Mouse (Mus musculus) liver, embryonic 15.5 days (tissue): ENCODE measurements at regions not wholly inside any gene's neighbourhood (a gene's known extent, or its start where the extent isn't known, plus 50 kb on each side); places are given as distances from the start of the nearest gene placed in this dataset.

ENCODE experiments used
- ATAC-seq: fragments of 200-750 bp; cut with Nextera tagmentation; 2 replicates; pipeline ENCODE4 v1.8.0; 2017; ENCODE audit warnings: moderate number of reproducible peaks, mild to moderate bottlenecking, moderate library complexity; ENCODE audit not compliant: insufficient read depth
- H3K27ac ChIP-seq: fragments of 300-500 bp; sonication (generic); replicated peaks from 2 replicates; pipeline ENCODE4 v1.5.1; 2015; ENCODE audit warnings: mild to moderate bottlenecking, inconsistent platforms
- H3K27me3 ChIP-seq: fragments of 300-500 bp; sonication (generic); 2 replicates; pipeline ENCODE4 v1.6.1; 2015; ENCODE audit warnings: mild to moderate bottlenecking, inconsistent platforms
- H3K36me3 ChIP-seq: fragments of 300-500 bp; sonication (generic); replicated peaks from 2 replicates; pipeline ENCODE4 v1.6.1; 2015; ENCODE audit warnings: moderate library complexity, mild to moderate bottlenecking, inconsistent platforms
- H3K4me1 ChIP-seq: fragments of 300-500 bp; sonication (generic); replicated peaks from 2 replicates; pipeline ENCODE4 v1.6.1; 2015; ENCODE audit warnings: inconsistent platforms
- H3K4me2 ChIP-seq: fragments of 300-500 bp; sonication (generic); 2 replicates; pipeline ENCODE4 v1.6.1; 2015; ENCODE audit warnings: moderate library complexity, mild to moderate bottlenecking, inconsistent platforms
- H3K4me3 ChIP-seq: fragments of 300-500 bp; sonication (generic); replicated peaks from 2 replicates; pipeline ENCODE4 v1.5.1; 2015; ENCODE audit warnings: mild to moderate bottlenecking, inconsistent platforms
- H3K9ac ChIP-seq: fragments of 300-500 bp; sonication (generic); 2 replicates; pipeline ENCODE4 v1.6.1; 2015; ENCODE audit warnings: moderate library complexity, mild to moderate bottlenecking, inconsistent platforms
- H3K9me3 ChIP-seq: fragments of 300-500 bp; sonication (generic); replicated peaks from 2 replicates; pipeline ENCODE4 v1.6.1; 2016; ENCODE audit warnings: inconsistent platforms
- WGBS: fragments of 180-500 bp; shearing (Covaris S2); methylation state at CpG from one replicate; pipeline ENCODE4 v1.1.7; 2015; ENCODE audit warnings: mixed read lengths; ENCODE audit not compliant: insufficient replicate concordance; 5-methylcytosine and 5-hydroxymethylcytosine counted together

DNA sequence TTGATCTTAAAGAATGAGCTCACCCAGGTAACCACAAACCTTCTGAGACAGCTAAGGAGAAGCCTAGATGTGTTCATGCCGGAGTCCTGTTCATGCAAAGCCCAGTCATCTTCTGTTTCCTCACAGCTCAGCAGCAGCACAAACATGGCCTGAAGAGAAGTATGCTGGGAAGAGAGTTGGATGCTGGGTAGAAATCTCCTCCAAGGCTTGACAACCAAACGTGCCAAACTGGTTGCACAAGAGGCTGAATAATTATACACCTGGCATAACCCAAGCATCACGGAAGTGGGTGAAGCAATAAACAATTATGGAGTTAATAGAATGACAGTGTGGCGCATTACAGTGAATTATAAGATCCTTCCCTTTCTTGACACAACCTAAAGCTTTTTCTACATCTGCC is 404.0 kb upstream of the Acvr2a start:
- Histone ChIP-seq H3K4me1 (no peaks in the 10 kb centered on the region), H3K27me3 (no peaks in the 10 kb centered on the region), H3K27ac (no peak overlapping the region), H3K36me3 (no peaks in the 10 kb centered on the region), H3K9me3 (no peaks in the 10 kb centered on the region), H3K4me3 (no peak overlapping the region), H3K4me2 (no peak overlapping the region), H3K9ac (no peak overlapping the region)
- WGBS, result 56% methylated on average over 4 of the region's 4 CpGs
- ATAC-seq, result no peak

DNA sequence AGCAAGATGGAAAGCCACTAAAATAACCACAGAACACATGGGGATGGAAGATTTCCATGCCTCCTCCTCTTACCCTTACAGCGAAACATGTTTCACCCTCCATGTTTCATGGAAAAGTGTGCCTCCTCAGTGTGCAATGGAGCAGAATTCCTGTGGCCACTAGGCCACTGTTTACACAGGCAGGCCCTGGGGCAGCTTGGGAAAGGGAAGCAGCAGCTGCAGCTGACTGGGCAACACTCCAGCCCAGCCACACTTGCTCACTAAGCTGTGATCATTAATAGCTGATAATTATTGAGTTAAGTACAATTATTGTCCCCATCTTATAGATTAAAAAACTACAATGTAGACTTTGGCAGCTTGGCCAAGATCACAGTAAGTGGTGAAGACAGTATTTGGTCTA is 402.5 kb upstream of the Acvr2a start:
- H3K9ac ChIP-seq, result no peak overlapping the region
- no peaks in the 10 kb centered on the region for H3K9me3 ChIP-seq
- H3K4me1 ChIP-seq, result no peaks in the 10 kb centered on the region
- 80% methylated on average over 1 of the region's 1 CpGs for WGBS
- ATAC-seq, result no peak
- H3K4me2 ChIP-seq, result no peak overlapping the region
- no peaks in the 10 kb centered on the region for H3K27me3 ChIP-seq
- no peak overlapping the region for H3K27ac ChIP-seq
- no peak overlapping the region for H3K4me3 ChIP-seq
- H3K36me3 ChIP-seq, result no peaks in the 10 kb centered on the region

DNA sequence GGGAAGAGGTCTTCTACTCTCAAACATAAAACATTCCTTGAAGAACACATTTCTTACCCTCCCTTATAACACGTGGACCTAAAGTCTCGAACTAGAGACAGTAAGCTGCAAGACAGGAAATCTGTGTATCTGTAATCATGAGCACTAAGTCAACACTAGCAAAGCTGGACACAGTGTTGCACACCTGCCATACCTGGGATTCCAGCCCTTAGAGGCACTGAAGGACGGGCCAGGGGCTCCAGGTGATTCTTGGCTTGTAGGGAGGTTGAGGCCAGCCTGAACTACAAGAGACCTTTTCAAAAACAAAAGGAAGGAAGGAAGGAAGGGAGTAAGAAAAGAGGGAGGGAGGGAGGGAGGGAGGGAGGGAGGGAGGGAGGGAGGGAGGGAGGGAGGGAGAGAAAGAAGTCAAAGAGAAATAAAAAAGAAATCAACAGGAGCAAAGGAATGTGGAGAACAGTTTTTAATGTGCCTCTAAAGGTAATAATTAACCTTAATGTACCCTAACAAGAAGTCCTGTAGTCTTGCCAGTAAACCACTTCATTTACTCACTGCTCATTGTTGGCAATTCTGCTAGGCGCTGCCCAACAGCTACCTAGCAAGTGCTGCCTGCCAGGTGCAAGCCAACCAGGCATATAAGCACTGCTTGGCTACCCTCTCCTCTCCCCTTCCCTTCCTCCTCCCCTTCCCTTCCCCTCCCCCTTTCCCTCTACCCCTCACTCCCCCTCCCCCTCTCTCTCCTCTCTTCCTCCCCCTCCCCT is 401.0 kb upstream of the Acvr2a start:
- no peak overlapping the region for H3K4me2 ChIP-seq
- no peaks in the 10 kb centered on the region for H3K36me3 ChIP-seq
- ATAC-seq, result no peak
- no peak overlapping the region for H3K27ac ChIP-seq
- H3K9me3 ChIP-seq, result no peaks in the 10 kb centered on the region
- WGBS, result 48% methylated on average over 4 of the region's 4 CpGs
- H3K4me1 ChIP-seq, result no peaks in the 10 kb centered on the region
- H3K27me3 ChIP-seq, result no peaks in the 10 kb centered on the region
- H3K9ac ChIP-seq, result no peak overlapping the region
- no peak overlapping the region for H3K4me3 ChIP-seq

GRCm38 (mm10) chr2:48414596-48415481 is 399.1 kb upstream of the Acvr2a start:
- 54% methylated on average over 10 of the region's 10 CpGs for WGBS
- Histone ChIP-seq H3K4me3 (no peak overlapping the region), H3K9ac (no peak overlapping the region)

GRCm38 (mm10) chr2:48416207-48416750 is 397.6 kb upstream of the Acvr2a start:
- ATAC-seq, result no peak
- 66% methylated on average over 3 of the region's 3 CpGs for WGBS
- no peaks in the 10 kb centered on the region for H3K4me1 ChIP-seq

More at GRCm38 (mm10) chr2:48414596-48415481, 399.1 kb upstream of the Acvr2a start:
- H3K4me2 ChIP-seq, result no peak overlapping the region
- H3K9me3 ChIP-seq, result no peaks in the 10 kb centered on the region
- no peaks in the 10 kb centered on the region for H3K4me1 ChIP-seq
- ATAC-seq, result no peak
- no peak overlapping the region for H3K27ac ChIP-seq
- H3K36me3 ChIP-seq, result no peaks in the 10 kb centered on the region
- no peaks in the 10 kb centered on the region for H3K27me3 ChIP-seq

GRCm38 (mm10) chr2:48417000-48417596 is 396.8 kb upstream of the Acvr2a start:
- WGBS, result 72% methylated on average over 4 of the region's 4 CpGs
- H3K9ac ChIP-seq, result no peak overlapping the region
- no peaks in the 10 kb centered on the region for H3K4me1 ChIP-seq
- ATAC-seq, result no peak
- H3K27me3 ChIP-seq, result no peaks in the 10 kb centered on the region
- no peak overlapping the region for H3K4me2 ChIP-seq
- H3K27ac ChIP-seq, result no peak overlapping the region
- no peaks in the 10 kb centered on the region for H3K9me3 ChIP-seq
- no peaks in the 10 kb centered on the region for H3K36me3 ChIP-seq
- no peak overlapping the region for H3K4me3 ChIP-seq

More at GRCm38 (mm10) chr2:48416207-48416750, 397.6 kb upstream of the Acvr2a start:
- Histone ChIP-seq H3K27ac (no peak overlapping the region), H3K4me2 (no peak overlapping the region), H3K4me3 (no peak overlapping the region), H3K9ac (no peak overlapping the region), H3K9me3 (no peaks in the 10 kb centered on the region), H3K27me3 (no peaks in the 10 kb centered on the region), H3K36me3 (no peaks in the 10 kb centered on the region)

GRCm38 (mm10) chr2:48420791-48421190 is 393.1 kb upstream of the Acvr2a start:
- no peak overlapping the region for H3K4me3 ChIP-seq
- no peak overlapping the region for H3K4me2 ChIP-seq
- no peak for ATAC-seq
- no peaks in the 10 kb centered on the region for H3K27me3 ChIP-seq
- H3K36me3 ChIP-seq, result no peaks in the 10 kb centered on the region
- H3K27ac ChIP-seq, result no peak overlapping the region
- no peaks in the 10 kb centered on the region for H3K4me1 ChIP-seq
- no peaks in the 10 kb centered on the region for H3K9me3 ChIP-seq
- 60% methylated on average over 3 of the region's 3 CpGs for WGBS
- H3K9ac ChIP-seq, result no peak overlapping the region

- no peak for ATAC-seq
Measured at GRCm38 (mm10) chr2:48423861-48424442, 390.0 kb upstream of the Acvr2a start.

GRCm38 (mm10) chr2:48424562-48424961 is 389.3 kb upstream of the Acvr2a start:
- 47% methylated on average over 9 of the region's 9 CpGs for WGBS
- Histone ChIP-seq H3K9me3 (no peaks in the 10 kb centered on the region), H3K27me3 (no peaks in the 10 kb centered on the region), H3K36me3 (no peaks in the 10 kb centered on the region), H3K9ac (no peak overlapping the region), H3K27ac (no peak overlapping the region), H3K4me3 (no peak overlapping the region), H3K4me1 (no peaks in the 10 kb centered on the region), H3K4me2 (no peak overlapping the region)
- ATAC-seq, result no peak

More at GRCm38 (mm10) chr2:48423861-48424442, 390.0 kb upstream of the Acvr2a start:
- Histone ChIP-seq H3K4me2 (no peak overlapping the region), H3K36me3 (no peaks in the 10 kb centered on the region), H3K27ac (no peak overlapping the region), H3K9ac (no peak overlapping the region), H3K4me1 (no peaks in the 10 kb centered on the region), H3K9me3 (no peaks in the 10 kb centered on the region), H3K4me3 (no peak overlapping the region), H3K27me3 (no peaks in the 10 kb centered on the region)
- WGBS, result 55% methylated on average over 9 of the region's 9 CpGs

- Histone ChIP-seq H3K9ac (no peak overlapping the region), H3K4me2 (no peak overlapping the region), H3K9me3 (no peaks in the 10 kb centered on the region), H3K27me3 (no peaks in the 10 kb centered on the region), H3K27ac (no peak overlapping the region), H3K4me3 (no peak overlapping the region), H3K4me1 (no peaks in the 10 kb centered on the region), H3K36me3 (no peaks in the 10 kb centered on the region)
- ATAC-seq, result no peak
- 49% methylated on average over 12 of the region's 12 CpGs for WGBS
Measured at GRCm38 (mm10) chr2:48425200-48426090, 388.5 kb upstream of the Acvr2a start.
